Mouse (Mus musculus) heart, postnatal 0 days (tissue): ENCODE measurements around the gene Cpm. TPM values are rescaled to one million over a fixed set of nuclear protein-coding genes. Genes with fewer than 3 reads are reported as not detected.
"Not testable (repeated sequence)": the region's sequence is repeated elsewhere in the genome, so short reads cannot be mapped to it uniquely, and the experiment has no call there.

Experiments used
- ATAC-seq: fragments of 200-750 bp; cut with Nextera tagmentation; 2 replicates; pipeline ENCODE4 v1.8.0; 2017; ENCODE audit warnings: low read depth, moderate number of reproducible peaks, moderate library complexity; ENCODE audit not compliant: insufficient read depth
- DNase-seq: peaks from one replicate; pipeline ENCODE4 v3.0.0-alpha.2; 2016; ENCODE audit warnings: low spot score
- H3K27ac ChIP-seq: fragments of 300-500 bp; sonication (generic); 2 replicates; pipeline ENCODE4 v1.5.1; 2014; ENCODE audit warnings: low read depth, mild to moderate bottlenecking
- H3K27me3 ChIP-seq: fragments of 300-500 bp; sonication (generic); 2 replicates; pipeline ENCODE4 v1.6.1; 2014; ENCODE audit warnings: low read length, mixed read lengths; ENCODE audit not compliant: control insufficient read depth, insufficient read depth
- H3K36me3 ChIP-seq: fragments of 300-500 bp; sonication (generic); replicated peaks from 2 replicates; pipeline ENCODE4 v1.6.1; 2014; ENCODE audit warnings: low read length, mixed read lengths; ENCODE audit not compliant: control insufficient read depth, insufficient read depth
- H3K4me1 ChIP-seq: fragments of 300-500 bp; sonication (generic); 2 replicates; pipeline ENCODE4 v1.6.1; 2014; ENCODE audit warnings: antibody characterized with exemption; ENCODE audit not compliant: control insufficient read depth, insufficient read depth
- H3K4me2 ChIP-seq: fragments of 300-500 bp; sonication (generic); 2 replicates; pipeline ENCODE4 v1.6.1; 2014; ENCODE audit warnings: low read depth, mild to moderate bottlenecking, low read length, moderate library complexity
- H3K4me3 ChIP-seq: fragments of 300-500 bp; sonication (generic); 2 replicates; pipeline ENCODE4 v1.5.1; 2014; ENCODE audit warnings: low read depth, low read length
- H3K9ac ChIP-seq: fragments of 300-500 bp; sonication (generic); replicated peaks from 2 replicates; pipeline ENCODE4 v1.6.1; 2014; ENCODE audit warnings: low read depth, low read length, mixed read lengths
- H3K9me3 ChIP-seq: fragments of 300-500 bp; sonication (generic); replicated peaks from 2 replicates; pipeline ENCODE4 v1.6.1; 2016; ENCODE audit warnings: low read length; ENCODE audit not compliant: control insufficient read depth
- CTCF ChIP-seq: IDR thresholded peaks from 2 replicates; pipeline ENCODE4 v1.5.1; 2016; ENCODE audit warnings: antibody characterized with exemption, control low read depth, low read depth
- EP300 ChIP-seq: IDR thresholded peaks from 2 replicates; pipeline ENCODE4 v1.6.1; 2016; ENCODE audit warnings: antibody characterized with exemption, low read depth
- WGBS: fragments of 180-500 bp; shearing (Covaris S2); extraction: QIAGEN DNeasy Blood & Tissue Kit; methylation state at CpG from one replicate; pipeline ENCODE4 v1.1.7; 2014; 5-methylcytosine and 5-hydroxymethylcytosine counted together
- polyA plus RNA-seq: library from polyadenylated mRNA; unstranded; fragments of >200 nt; fragmentation: Nextera tagmentation; extraction: Ambion mirVana; gene quantifications from 2 replicates; pipeline ENCODE4 v1.2.1, GENCODE M21; 2015
- total RNA-seq: library from RNA; depleted of rRNA; stranded (reverse); fragments of >200 nt; gene quantifications from 2 replicates; pipeline ENCODE4 v1.2.3, GENCODE M21; 2014; ENCODE audit warnings: low replicate concordance

Cpm gene
- total and polyA plus RNA-seq, 2 experiments from 2014 or later: 0.53 to 2.0 TPM

DNA sequence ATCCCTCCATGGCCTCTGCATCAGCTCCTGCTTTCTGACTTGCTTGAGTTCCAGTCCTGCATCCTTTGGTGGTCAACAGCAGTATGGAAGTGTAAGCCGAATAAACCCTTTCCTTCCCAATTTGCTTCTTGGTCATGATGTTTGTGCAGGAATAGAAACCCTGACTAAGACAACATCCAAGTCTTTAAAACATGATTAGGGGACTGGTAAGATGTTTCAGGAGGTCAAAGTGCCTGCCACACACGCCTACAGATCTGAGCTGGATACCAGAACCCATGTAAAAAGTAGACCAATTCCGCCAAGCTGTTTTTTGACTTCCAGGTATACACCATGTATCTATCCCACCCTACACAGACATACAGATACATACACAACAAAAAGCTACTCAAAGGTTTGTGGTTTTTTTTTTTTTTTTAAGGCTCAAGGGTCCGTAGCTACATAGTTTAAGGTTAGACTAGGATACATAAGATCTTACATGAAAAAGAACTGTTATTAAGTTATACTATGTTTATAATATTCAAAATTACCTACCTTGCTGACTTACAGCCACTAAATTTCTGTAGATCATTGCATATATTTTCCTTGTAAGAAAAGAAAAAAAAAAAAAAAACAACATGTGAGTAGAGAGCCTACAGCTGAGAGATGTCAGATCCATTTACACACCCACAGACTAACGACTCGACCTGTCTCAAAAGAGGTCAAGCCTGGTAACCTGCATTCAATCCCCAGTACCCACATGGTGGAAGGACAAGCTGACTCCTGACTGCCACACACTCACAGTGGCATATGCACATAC is 71.9 kb downstream of the Cpm start:
- no peaks in the 10 kb centered on the region for H3K4me1 ChIP-seq
- H3K9me3 ChIP-seq: no peaks in the 10 kb centered on the region
- H3K36me3 ChIP-seq: peaks cover 94% of the 10 kb centered on the region
- TF ChIP-seq EP300 (no peak), CTCF (no peak)
- no peak overlapping the region for H3K4me2 ChIP-seq
- no peak for DNase-seq
- H3K4me3 ChIP-seq: no peak overlapping the region
- H3K27me3 ChIP-seq: no peaks in the 10 kb centered on the region
- H3K9ac ChIP-seq: no peak overlapping the region
- no peak for ATAC-seq
- no peak overlapping the region for H3K27ac ChIP-seq
- 88% methylated on average over 6 of the region's 6 CpGs for WGBS

DNA sequence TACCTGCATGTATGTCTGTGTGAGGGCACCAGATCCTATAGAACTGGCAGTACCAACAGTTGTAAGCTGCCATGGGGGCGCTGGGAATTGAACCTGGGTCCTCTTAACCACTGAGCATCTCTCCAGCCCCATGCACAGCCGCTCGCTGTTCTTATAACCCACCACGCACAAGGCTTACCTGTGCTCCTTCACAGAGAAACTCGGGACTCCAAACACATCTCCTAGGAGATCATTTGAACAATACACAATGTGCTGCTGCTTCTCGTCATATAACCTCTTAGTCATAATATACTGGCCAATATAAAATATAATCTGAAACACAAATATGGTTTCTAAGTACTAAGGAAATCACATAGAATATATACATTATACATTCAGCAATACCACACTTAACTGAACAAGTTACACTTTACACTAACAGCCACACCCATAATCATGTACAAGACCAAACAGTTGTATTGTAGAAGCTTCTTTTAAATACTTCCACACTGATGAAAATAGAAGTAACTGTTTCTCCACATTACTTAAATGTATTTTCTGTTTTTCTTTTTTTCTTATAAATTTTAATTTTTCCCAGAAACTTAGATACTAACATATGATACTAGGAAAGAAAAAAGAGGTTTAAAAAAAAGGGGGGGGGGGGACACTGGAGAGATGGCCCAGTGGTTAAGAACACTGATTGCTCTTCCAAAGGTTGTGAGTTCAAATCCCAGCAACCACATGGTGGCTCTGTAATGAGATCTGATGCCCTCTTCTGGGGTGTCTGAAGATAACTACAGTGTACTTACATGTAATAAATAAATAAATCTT is 72.9 kb downstream of the Cpm start:
- 96% methylated on average over 6 of the region's 6 CpGs for WGBS

DNA sequence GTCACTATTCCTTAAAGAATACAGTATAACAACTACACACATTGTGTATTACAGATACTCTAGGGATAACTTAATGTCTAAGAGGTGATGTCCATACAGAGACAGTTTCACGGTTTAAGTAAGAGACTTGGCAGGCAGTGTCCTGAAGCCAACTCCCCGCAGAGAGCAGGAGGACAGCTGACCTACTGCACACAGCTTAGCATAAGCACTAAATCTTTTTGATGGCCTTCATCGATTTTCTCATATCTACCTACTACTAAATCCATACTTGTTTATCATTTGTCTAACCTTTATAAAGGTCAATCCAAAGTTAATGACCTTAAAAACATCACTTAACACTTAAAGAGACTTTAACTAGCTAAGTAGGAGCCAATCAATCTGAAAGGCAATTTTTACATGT is 74.2 kb downstream of the Cpm start:
- no peak overlapping the region for H3K4me2 ChIP-seq
- no peak overlapping the region for H3K9ac ChIP-seq
- H3K4me1 ChIP-seq: peaks cover 10% of the 10 kb centered on the region; the same call in 1 of the 2 replicates
- DNase-seq (no peak), ATAC-seq (no peak)
- no peaks in the 10 kb centered on the region for H3K9me3 ChIP-seq
- H3K27ac ChIP-seq: no peak overlapping the region
- peaks cover 78% of the 10 kb centered on the region for H3K36me3 ChIP-seq
- WGBS: 85% methylated on average over 3 of the region's 3 CpGs
- no peak for TF ChIP-seq EP300
- no peak for TF ChIP-seq CTCF
- no peaks in the 10 kb centered on the region for H3K27me3 ChIP-seq
- H3K4me3 ChIP-seq: no peak overlapping the region

More for the DNA sequence above, 72.9 kb downstream of the Cpm start:
- ATAC-seq (no peak), DNase-seq (no peak)
- no peak overlapping the region for H3K27ac ChIP-seq
- no peak for TF ChIP-seq CTCF
- no peak overlapping the region for H3K4me3 ChIP-seq
- H3K4me2 ChIP-seq: no peak overlapping the region
- H3K9me3 ChIP-seq: no peaks in the 10 kb centered on the region
- H3K9ac ChIP-seq: no peak overlapping the region
- H3K27me3 ChIP-seq: no peaks in the 10 kb centered on the region
- peaks cover 4% of the 10 kb centered on the region; the same call in 1 of the 2 replicates for H3K4me1 ChIP-seq
- H3K36me3 ChIP-seq: peaks cover 90% of the 10 kb centered on the region

DNA sequence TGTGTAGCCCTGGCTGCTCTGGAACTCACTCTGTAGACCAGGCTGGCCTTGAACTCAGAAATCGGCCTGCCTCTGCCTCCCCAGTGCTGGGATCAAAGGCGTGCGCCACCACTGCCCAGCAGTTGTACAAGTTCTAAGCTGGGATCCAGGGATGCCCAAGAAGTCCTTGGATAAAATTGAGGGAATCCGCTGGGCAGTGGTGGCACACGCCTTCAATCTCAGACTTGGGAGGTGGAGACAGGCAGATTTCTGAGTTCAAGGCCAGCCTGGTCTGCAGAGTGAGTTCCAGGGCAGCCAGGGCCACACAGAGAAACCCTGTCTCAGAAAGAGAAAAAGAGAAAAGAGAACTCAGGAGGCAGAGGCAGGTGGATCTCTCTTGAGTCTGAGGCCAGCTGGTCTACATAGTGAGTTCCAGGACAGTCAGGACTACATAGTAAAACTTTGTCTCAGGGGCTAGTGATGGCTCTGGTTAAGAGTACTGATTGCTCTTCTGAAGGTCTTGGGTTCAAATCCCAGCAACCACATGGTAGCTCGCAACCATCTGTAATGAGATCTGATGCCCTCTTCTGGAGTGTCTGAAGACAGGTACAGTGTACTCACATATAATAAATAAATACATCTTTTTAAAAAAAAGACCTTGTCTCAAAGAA is 75.1 kb downstream of the Cpm start:
- not testable (repeated sequence) for H3K9me3 ChIP-seq, ATAC-seq, H3K9ac ChIP-seq, DNase-seq, H3K27me3 ChIP-seq, H3K4me2 ChIP-seq, H3K4me3 ChIP-seq, H3K27ac ChIP-seq
- H3K4me1 ChIP-seq: peaks cover 19% of the 10 kb centered on the region
- WGBS: 99% methylated on average over 6 of the region's 6 CpGs
- H3K36me3 ChIP-seq: peaks cover 71% of the 10 kb centered on the region

DNA sequence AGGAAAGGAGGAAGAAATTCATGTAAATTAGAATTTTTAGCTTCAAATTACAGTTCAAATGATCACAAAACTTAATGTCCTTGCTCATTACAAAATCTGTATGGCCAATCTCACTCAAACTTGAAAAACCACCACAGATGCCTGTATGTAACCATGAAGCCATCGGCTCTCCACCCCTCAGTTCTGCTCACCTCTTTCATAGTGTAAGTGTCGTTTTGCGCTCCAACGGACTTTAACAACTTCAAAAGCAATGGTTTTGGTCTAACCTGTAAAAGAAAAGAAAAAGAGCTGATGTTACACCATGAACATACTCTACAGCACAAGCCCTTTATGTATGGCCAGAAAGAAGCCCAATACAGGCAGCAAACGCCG is 75.7 kb downstream of the Cpm start:
- TF ChIP-seq CTCF (no peak), EP300 (no peak)
- peaks cover 66% of the 10 kb centered on the region for H3K36me3 ChIP-seq

More for the DNA sequence above, 75.7 kb downstream of the Cpm start:
- DNase-seq: no peak
- no peaks in the 10 kb centered on the region for H3K27me3 ChIP-seq
- 96% methylated on average over 6 of the region's 6 CpGs for WGBS
- no peak overlapping the region for H3K4me2 ChIP-seq
- peaks cover 21% of the 10 kb centered on the region for H3K4me1 ChIP-seq
- no peak overlapping the region for H3K27ac ChIP-seq
- no peaks in the 10 kb centered on the region for H3K9me3 ChIP-seq
- H3K9ac ChIP-seq: no peak overlapping the region
- no peak overlapping the region for H3K4me3 ChIP-seq
- ATAC-seq: no peak
